Mouse (Mus musculus): Measurements from ENCODE around the gene Timp2. TPM values are rescaled to one million over a fixed set of nuclear protein-coding genes. Genes with fewer than 3 reads are reported as not detected.
A peak's percentile ranks its signal among the peaks of the same experiment; 100 is the strongest.
"Not testable (repeated sequence)": the region's sequence is repeated elsewhere in the genome, so short reads cannot be mapped to it uniquely, and the experiment has no call there.

Gene Timp2
- total RNA-seq, 4 experiments from 2014 or later: 41.0 to 82.5 (median 52.4) TPM

DNA sequence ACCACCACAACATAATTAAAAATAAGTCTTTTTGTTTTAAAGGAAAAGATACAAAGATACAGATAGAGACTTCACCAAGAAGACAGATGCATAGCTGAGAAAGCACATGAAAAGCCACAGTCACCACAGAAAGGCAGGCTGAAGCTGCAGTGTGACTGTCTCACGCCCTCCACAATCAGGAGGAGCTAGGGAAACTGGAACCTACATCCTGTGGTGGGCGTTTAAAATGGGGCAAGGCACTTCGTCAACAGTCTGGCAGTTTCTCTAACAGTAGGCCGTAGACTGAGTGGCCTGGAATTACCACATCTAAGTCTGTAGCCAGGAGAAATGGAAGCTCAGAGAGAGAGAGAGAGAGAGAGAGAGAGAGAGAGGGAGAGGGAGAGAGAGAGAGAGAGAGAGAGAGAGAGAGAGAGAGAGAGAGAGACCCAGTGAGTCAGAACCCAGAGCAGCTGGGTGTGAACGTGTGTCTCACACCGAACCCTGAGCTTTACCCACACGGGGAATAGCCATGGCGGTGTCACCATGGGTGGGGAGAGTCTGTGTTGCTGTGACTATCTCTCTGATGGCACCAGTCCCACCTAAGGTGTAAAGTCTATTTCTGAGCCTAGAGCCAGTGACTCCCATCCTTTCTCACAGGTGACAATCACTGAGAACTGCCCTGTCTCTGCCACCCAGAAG is 17.9 kb downstream of the Timp2 start:
- no peak for DNase-seq (ENCODE audit: low spot score in 2 of 2)

- no peak for DNase-seq (ENCODE audit: low spot score in 2 of 2)
Observed at GRCm38 (mm10) chr11:118333431-118333830, 22.1 kb downstream of the Timp2 start.

DNA sequence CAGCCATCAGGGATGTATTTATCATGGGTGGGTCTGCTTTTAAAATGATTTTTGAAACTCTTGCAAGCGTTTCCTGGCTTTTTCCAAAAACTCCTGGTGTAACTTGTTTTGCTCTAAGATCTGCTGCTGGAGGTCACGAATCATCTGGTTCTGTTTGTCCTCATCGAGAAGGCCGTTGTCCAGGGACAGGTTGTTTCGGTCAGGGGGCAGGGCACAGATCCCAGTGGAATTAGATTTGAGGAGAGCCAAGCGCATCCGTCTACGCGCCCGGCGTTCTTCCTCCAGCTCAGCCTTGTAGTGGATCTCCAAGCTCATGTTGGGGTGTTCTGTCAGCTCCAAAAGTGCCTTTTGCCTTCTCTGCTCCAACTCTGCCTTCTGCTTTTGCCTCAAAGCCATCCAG is 23.2 kb downstream of the Timp2 start:
- DNase-seq (ENCODE audit: low spot score in 2 of 2): peak in 1 of 2 experiments; percentile 38

DNA sequence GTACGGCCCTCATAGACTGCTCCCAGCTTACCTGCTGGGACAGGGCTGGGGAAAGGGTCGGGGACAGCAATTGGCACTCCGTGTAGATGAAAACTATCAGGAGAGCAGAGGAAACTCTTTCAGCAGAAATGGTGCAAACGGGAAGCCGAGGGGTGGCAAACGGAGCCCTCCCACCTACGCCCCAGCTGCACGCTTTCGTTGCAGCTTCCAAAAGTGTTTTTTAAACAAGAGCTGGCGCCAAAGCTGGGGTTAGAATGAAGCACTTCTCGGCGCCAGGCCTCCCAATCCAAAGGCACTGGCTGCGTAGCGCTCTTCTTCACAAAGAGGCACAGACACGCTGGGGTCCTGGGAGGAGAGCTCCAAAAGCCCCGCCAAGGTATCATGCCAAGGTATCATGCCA is 24.8 kb downstream of the Timp2 start:
- DNase-seq (ENCODE audit: low spot score in 2 of 2): no peak

GRCm38 (mm10) chr11:118330361-118330760 is 25.2 kb downstream of the Timp2 start:
- DNase-seq (ENCODE audit: low spot score in 2 of 2): no peak

- DNase-seq (ENCODE audit: low spot score in 2 of 2): no peak
Observed at GRCm38 (mm10) chr11:118328947-118329346, 26.6 kb downstream of the Timp2 start.

DNA sequence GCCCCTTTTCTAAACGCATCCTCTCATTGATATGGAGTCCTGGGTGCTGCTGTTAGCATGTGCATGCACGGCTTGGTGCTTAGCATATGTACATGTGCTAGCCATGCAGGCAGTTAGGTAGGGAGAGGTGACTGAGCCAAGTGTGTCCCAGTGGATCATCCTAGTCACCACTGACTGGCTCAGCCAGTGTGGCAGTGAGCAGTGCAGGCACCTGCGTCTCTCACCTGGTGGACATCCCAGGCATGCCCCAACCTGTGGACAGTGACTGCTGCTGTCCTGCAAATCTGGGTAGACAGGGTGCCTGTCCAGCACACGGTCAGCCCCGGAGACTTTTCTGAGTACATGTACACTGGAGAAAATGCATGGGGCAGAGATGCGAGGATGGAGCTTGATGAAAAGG is 27.0 kb downstream of the Timp2 start:
- DNase-seq (ENCODE audit: low spot score in 2 of 2): no peak

GRCm38 (mm10) chr11:118326991-118327971 is 28.3 kb downstream of the Timp2 start:
- peak; percentile 72 to 73 for DNase-seq (ENCODE audit: low spot score in 2 of 2)

DNA sequence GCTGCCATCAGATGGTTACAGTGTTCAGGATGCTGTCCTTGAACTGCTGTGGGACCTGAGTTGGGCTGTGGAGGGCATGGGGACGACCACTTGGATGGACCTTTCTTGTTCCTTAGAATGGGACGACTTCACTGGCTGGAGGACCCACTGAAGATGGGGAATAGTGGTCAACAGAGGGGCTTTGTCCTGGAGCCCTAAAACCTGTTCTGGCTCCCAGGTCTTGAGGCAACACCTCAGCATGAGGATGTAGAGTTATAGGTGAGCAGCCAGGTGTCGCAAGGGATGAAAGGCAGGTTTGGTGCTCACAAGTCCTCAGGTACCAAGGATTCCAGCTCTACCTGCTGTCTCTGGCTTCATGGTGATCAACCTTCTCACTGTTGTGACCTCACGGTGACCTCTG is 29.0 kb downstream of the Timp2 start:
- no peak for DNase-seq (ENCODE audit: low spot score in 2 of 2)

GRCm38 (mm10) chr11:118324541-118324940 is 31.0 kb downstream of the Timp2 start:
- DNase-seq (ENCODE audit: low spot score in 2 of 2): no peak

- no peak for DNase-seq (ENCODE audit: low spot score in 2 of 2)
Observed at GRCm38 (mm10) chr11:118323974-118324373, 31.6 kb downstream of the Timp2 start.

DNA sequence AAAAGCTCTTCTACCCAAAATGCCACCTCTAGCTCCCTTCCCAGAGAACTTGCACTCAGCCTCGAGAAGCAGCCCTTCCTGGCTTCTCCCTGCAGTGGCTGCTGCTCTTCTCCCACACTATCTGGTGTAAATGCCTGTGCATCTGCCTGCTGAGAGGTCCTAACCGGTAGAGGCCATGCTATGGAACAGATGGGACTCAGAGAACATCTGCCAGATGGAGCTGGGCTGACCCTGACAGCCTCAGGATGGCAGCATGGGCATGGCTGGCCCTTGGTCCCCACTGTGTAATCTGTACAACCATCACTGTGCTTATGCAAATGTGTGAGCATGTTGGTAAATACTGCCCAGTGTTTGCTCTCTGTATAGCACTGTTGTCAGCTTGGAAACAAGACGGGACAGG is 32.9 kb downstream of the Timp2 start:
- DNase-seq (ENCODE audit: low spot score in 2 of 2): no peak

DNA sequence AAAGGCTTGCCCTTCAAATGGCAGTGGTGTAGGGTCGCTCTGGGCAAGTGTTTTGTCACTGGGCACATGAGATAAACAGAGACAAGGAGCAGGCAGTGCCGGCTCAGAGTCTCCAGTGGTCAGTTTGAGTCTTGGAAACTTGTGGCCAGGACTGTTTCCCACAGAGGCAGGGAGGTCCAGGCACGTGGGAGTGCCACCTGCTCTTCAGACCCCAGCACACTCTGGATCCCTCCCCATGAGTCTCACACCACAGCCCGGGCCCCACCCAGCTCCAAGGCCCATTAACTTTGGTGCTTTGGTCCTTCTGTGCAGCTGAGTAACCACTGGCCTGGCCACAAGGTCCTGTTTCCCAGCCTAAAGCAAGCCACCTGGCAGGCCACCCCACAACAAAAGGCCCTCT is 33.6 kb downstream of the Timp2 start:
- peak in 1 of 2 experiments; percentile 44 for DNase-seq (ENCODE audit: low spot score in 2 of 2)

DNA sequence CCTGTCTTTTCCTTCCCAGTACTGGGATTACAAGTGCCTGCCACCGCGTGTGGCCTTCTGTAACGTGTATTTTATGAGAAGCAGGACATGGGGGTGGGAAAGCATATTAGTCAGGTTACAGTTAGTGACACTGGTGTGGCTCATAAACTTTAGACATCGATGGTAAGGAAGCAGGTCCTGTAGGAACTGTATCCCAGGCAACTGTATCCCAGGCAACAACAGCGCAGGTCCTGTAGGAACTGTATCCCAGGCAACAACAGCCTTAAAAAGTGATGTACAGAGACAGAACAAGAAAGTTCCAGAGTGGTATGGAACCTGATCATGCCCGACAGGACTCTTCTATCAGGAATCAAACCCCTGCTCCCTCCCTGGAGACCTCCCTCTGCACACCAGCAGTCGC is 34.0 kb downstream of the Timp2 start:
- no peak for DNase-seq (ENCODE audit: low spot score in 2 of 2)

DNA sequence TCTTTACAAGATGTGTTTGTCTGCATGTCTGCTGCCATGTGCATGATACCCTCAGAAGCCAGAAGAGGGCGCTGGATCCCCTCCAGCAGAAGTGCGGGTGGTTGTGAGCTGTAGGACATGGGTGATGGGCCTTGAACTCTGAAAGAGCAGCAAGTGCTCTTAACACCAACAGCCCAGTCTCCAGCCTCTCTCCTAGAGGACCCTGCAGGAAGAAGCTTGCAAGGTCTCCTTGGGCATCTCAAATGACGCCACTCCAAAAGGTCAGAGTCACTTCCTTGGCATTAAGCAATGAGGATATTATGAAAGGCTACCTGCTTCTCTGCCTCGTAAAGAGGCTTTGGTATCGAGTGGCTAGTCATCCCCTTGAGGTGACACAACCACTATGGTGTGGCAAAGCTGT is 36.9 kb downstream of the Timp2 start:
- DNase-seq (ENCODE audit: low spot score in 2 of 2): no peak

DNA sequence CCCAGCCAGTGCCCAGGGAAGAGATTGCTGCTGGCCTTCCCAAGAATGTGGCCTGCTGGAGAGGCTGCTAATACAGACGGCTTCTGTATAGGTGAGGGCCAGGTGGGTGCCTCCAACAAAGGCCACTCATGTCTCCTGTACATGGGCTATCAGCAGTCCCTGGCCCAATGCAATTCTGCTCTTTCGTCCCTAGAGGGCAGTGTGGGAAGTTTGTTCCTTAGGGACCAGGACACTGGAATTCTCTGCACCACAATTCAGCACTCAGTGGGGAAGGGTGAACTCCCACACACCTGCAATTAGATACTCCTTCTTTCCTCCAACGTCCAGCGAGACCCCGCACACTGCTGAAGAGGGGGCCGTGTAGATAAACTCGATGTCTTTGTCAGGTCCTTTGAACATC is 38.4 kb downstream of the Timp2 start:
- no peak for DNase-seq (ENCODE audit: low spot score in 2 of 2)

- DNase-seq (ENCODE audit: low spot score in 2 of 2): no peak
Observed at GRCm38 (mm10) chr11:118316231-118316806, 39.2 kb downstream of the Timp2 start.

DNA sequence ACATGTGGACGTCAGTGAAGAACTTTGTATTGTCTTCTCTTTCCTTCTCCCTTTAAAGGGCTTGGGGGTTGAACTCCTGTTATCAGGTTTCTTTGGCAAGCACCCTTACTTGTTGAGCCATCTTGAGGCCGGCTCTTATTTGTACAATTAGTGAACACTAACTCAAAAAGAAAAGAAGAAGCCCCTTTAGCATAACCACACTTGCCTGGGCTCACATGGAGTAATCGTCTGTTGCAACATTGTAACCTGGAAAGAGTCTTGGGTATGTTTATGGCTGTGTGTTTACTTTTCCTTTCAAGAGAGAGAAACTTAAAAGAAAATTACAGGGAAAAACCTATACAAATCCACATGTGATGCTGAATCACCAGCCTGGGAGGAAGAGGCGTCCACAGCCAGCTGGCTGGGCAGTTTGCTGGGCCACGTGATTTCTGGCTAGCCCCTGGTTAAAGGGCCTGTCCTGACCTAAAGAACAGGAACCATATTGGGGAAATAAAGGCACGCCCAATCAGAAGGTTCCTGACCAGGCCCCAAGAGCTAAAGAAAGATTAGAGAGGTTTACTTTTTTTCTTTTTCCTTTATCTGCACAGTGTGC is 43.3 kb downstream of the Timp2 start:
- DNase-seq (ENCODE audit: low spot score in 2 of 2): no peak

DNA sequence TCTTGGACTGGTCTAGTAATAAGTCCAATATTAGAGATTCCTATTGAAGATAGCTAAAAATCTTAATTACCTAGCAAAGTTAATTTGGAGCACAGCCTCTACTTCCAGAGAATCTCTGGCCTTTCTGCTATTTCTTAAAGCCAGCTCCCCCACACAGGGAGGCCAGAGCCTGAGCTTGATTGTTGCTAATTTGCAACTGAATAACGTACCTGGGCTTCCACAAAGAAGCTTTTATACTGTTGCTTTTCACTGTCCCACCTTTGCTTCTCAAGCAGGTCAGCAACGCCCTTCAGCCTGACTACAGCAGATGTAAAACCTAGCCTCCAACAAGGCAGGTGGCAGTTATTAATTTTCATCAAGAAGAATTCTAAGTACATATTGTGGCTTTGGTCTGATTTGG is 47.6 kb downstream of the Timp2 start:
- not testable (repeated sequence) for DNase-seq (ENCODE audit: low spot score in 2 of 2)

DNA sequence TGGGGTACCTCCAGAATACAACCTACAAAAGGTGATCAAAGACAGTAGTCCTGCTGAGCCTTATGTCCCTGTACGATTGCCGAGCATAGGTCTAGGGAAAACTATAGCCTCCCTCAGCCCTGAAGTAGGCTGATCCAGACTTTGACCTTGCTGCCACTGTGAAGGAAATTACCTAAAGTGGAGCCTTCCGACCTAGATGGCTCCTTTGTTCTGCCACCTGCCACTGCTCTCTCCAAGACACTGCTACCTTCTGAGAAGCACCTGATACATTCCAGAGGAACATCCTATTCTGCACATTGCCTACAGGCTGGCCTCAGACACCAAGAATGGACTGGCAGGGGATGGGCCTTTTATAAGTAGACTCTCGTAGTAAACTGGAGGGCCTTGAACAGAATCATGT is 51.6 kb downstream of the Timp2 start:
- not testable (repeated sequence) for DNase-seq (ENCODE audit: low spot score in 2 of 2)

DNA sequence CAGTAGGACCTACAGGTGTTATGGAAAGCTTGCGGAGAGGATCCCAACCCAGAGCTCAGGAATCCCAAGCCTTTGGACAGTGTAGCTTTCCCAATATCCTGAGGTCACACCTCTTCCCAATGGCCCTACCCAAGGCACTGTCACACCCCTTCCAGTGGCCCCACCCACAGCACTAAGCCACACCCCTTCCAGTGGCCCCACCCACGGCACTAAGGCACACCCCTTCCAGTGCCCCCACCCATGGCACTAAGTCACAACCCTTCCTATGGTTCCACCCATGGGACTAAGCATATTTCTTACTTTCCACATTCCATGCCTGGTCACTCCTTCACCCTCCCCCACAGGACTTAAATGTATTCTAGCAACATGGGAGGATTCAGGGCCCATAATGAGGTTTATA is 56.7 kb downstream of the Timp2 start:
- no peak for DNase-seq (ENCODE audit: low spot score in 2 of 2)

DNA sequence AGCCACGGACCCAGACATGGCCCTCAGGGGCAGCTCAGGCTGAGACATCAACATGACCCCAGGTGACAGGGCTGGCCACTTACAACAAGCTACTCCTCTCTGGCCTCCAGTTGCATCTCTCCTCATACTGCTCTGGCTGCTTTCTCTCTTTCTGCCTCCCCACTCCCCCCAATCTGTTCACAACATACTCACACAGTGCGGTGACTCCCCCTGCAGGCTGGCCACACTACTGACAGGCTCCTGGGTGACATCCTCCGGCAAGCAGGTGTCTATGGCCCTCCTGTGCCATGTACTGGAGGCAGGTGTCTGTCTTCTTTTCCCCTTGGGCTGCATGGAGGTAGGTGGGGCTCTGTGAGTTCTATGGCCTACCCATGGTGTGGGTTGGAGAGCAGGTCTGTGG is 57.6 kb downstream of the Timp2 start:
- no peak for DNase-seq (ENCODE audit: low spot score in 2 of 2)
